Mouse (Mus musculus) liver, adult (tissue): ENCODE data around the gene Heatr5a.

Experiments
- GATA4 ChIP-seq: IDR thresholded peaks from 2 replicates; pipeline ENCODE4 v1.6.1; 2014; ENCODE audit warnings: mild to moderate bottlenecking, low read length; ENCODE audit not compliant: insufficient replicate concordance

Heatr5a gene

GRCm38 (mm10) chr12:51971070-51971664, at the start of gene Heatr5a:
Gene Heatr5a (minus strand): TSS chr12:51971321.
- TF ChIP-seq GATA4 = no peak; the same call in 1 of the 2 replicates

GRCm38 (mm10) chr12:52014494-52015029, 43.4 kb upstream of the Heatr5a start:
- TF ChIP-seq GATA4 = no peak

GRCm38 (mm10) chr12:52014044-52014443, 42.9 kb upstream of the Heatr5a start:
- TF ChIP-seq GATA4 = no peak

- TF ChIP-seq GATA4 = no peak
Measured at GRCm38 (mm10) chr12:52013274-52013673, 42.2 kb upstream of the Heatr5a start.

GRCm38 (mm10) chr12:52012159-52012558, 41.0 kb upstream of the Heatr5a start:
- no peak for TF ChIP-seq GATA4

GRCm38 (mm10) chr12:52010630-52010961, 39.5 kb upstream of the Heatr5a start:
- no peak for TF ChIP-seq GATA4

- no peak for TF ChIP-seq GATA4
Measured at GRCm38 (mm10) chr12:52009928-52010629, 39.0 kb upstream of the Heatr5a start.

- no peak for TF ChIP-seq GATA4
Measured at GRCm38 (mm10) chr12:52006633-52006994, 35.5 kb upstream of the Heatr5a start.

GRCm38 (mm10) chr12:52005877-52006632, 34.9 kb upstream of the Heatr5a start, which contains the start of gene Dtd2:
Gene Dtd2 (minus strand): TSS chr12:52006501.
- no peak for TF ChIP-seq GATA4

GRCm38 (mm10) chr12:52002746-52003145, 31.6 kb upstream of the Heatr5a start:
- TF ChIP-seq GATA4 = no peak

- TF ChIP-seq GATA4 = no peak
Measured at GRCm38 (mm10) chr12:52001544-52001943, 30.4 kb upstream of the Heatr5a start.

GRCm38 (mm10) chr12:51998366-51998932, 27.3 kb upstream of the Heatr5a start:
- TF ChIP-seq GATA4 = no peak

- TF ChIP-seq GATA4 = no peak
Measured at GRCm38 (mm10) chr12:51995738-51996536, 24.8 kb upstream of the Heatr5a start.

- TF ChIP-seq GATA4 = no peak
Measured at GRCm38 (mm10) chr12:51990629-51991028, 19.5 kb upstream of the Heatr5a start.

GRCm38 (mm10) chr12:51988536-51988935, 17.4 kb upstream of the Heatr5a start:
- TF ChIP-seq GATA4 = no peak
